23 mouse cellular contexts compared by ENCODE assay signal in the genomic region with DNA sequence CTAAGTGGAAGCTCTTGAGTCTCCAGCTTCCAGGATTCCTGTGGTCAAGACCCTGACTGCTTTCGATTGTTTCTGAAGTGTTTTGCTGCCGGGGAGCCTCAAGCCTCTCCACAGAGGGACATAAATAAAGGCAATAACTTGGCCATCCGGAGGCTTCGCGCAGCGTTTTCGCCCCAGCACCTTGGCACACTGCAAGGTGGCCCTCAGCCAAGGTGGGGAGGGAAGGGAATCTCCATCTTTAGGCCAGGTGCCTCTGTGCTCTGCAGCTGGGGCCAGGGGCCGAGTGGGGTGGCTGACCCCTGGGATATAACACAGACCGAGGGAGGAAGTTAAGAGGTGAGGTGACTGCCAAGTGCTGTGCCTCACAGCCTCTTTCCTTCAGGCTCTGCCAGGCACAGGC. TPM values are rescaled to one million over a fixed set of nuclear protein-coding genes. Genes with fewer than 3 reads are reported as not detected.
DNase-seq lines count a peak whose midpoint lies in the region; ATAC-seq lines count a peak whose summit lies in the region.
"Had no signal": no experiment of that assay in that cellular context is flagged by ENCODE, and none has a peak within 500 bp of the region (broad histone marks: within the 10 kb centered on the region; RNA-seq: fewer than 3 reads in every experiment).

No protein-coding gene starts in this region.

- H3K36me3 ChIP-seq in hindbrain, embryonic 16.5 days (ENCODE audit: control insufficient read depth, insufficient read depth, low read length), result no peaks in the 10 kb centered on the region
- H3K36me3 ChIP-seq in hindbrain, embryonic 10.5 days, result no peaks in the 10 kb centered on the region
- H3K36me3 ChIP-seq in limb, embryonic 10.5 days, result no peaks in the 10 kb centered on the region
- H3K36me3 ChIP-seq in neural tube, embryonic 14.5 days (ENCODE audit: control insufficient read depth, insufficient read depth, low read length), result no peaks in the 10 kb centered on the region
- H3K36me3 ChIP-seq: G1E; limb, embryonic 15.5 days; liver, embryonic 15.5 days; midbrain, embryonic 10.5 days had no signal

- peaks cover 16% of the 10 kb centered on the region for H3K4me1 ChIP-seq in hindbrain, embryonic 16.5 days (ENCODE audit: control insufficient read depth, insufficient read depth, low read depth, low read length)
- peaks cover 56% of the 10 kb centered on the region for H3K4me1 ChIP-seq in hindbrain, embryonic 10.5 days (replicated peaks)
- H3K4me1 ChIP-seq in limb, embryonic 10.5 days, result peaks cover 32% of the 10 kb centered on the region
- H3K4me1 ChIP-seq in neural tube, embryonic 14.5 days (ENCODE audit: control insufficient read depth, insufficient read depth, low read length), result peaks cover 21% of the 10 kb centered on the region
- H3K4me1 ChIP-seq: liver, embryonic 15.5 days had no signal

- H3K27ac ChIP-seq in hindbrain, embryonic 16.5 days (ENCODE audit: low read depth, low read length), result no peak overlapping the region
- H3K27ac ChIP-seq in hindbrain, embryonic 10.5 days, result no peak overlapping the region
- H3K27ac ChIP-seq in limb, embryonic 10.5 days, result peak overlapping the region; percentile 12; the same call in 1 of the 2 replicates
- H3K27ac ChIP-seq in neural tube, embryonic 14.5 days (ENCODE audit: low read depth, low read length), result no peak overlapping the region
- H3K27ac ChIP-seq: limb, embryonic 15.5 days; liver, embryonic 15.5 days; midbrain, embryonic 10.5 days; stomach, postnatal 0 days had no signal

- no peaks in the 10 kb centered on the region; the same call in 1 of the 2 replicates for H3K27me3 ChIP-seq in hindbrain, embryonic 16.5 days (replicated peaks; ENCODE audit: control insufficient read depth, insufficient read depth, low read length)
- H3K27me3 ChIP-seq in hindbrain, embryonic 10.5 days (ENCODE audit: insufficient read depth, poor library complexity, severe bottlenecking), result peaks cover 69% of the 10 kb centered on the region
- peaks cover 54% of the 10 kb centered on the region for H3K27me3 ChIP-seq in limb, embryonic 10.5 days (ENCODE audit: low read depth, poor library complexity, severe bottlenecking)
- no peaks in the 10 kb centered on the region for H3K27me3 ChIP-seq in neural tube, embryonic 14.5 days (ENCODE audit: control insufficient read depth, insufficient read depth, low read length)

- WGBS in hindbrain, embryonic 16.5 days, result 60% methylated on average over 9 of the region's 9 CpGs
- 78% methylated on average over 9 of the region's 9 CpGs for WGBS in hindbrain, embryonic 10.5 days
- 71% methylated on average over 9 of the region's 9 CpGs for WGBS in limb, embryonic 10.5 days
- 22% methylated on average over 9 of the region's 9 CpGs for WGBS in neural tube, embryonic 14.5 days

- H3K4me2 ChIP-seq in hindbrain, embryonic 16.5 days (ENCODE audit: low read length), result no peak overlapping the region
- H3K4me2 ChIP-seq in neural tube, embryonic 14.5 days (ENCODE audit: low read depth, low read length), result no peak overlapping the region
- H3K4me2 ChIP-seq: limb, embryonic 15.5 days; liver, embryonic 15.5 days had no signal

- no peaks in the 10 kb centered on the region for H3K9me3 ChIP-seq in hindbrain, embryonic 16.5 days (ENCODE audit: control insufficient read depth, low read length)
- H3K9me3 ChIP-seq in hindbrain, embryonic 10.5 days, result no peaks in the 10 kb centered on the region
- no peaks in the 10 kb centered on the region for H3K9me3 ChIP-seq in limb, embryonic 10.5 days (replicated peaks)
- H3K9me3 ChIP-seq in neural tube, embryonic 14.5 days (ENCODE audit: control insufficient read depth, low read length), result no peaks in the 10 kb centered on the region
- H3K9me3 ChIP-seq: G1E; limb, embryonic 15.5 days; liver, embryonic 15.5 days; midbrain, embryonic 10.5 days had no signal

- no peak overlapping the region for H3K4me3 ChIP-seq in hindbrain, embryonic 16.5 days (ENCODE audit: low read length)
- H3K4me3 ChIP-seq in hindbrain, embryonic 10.5 days, result no peak overlapping the region
- no peak overlapping the region for H3K4me3 ChIP-seq in limb, embryonic 10.5 days
- no peak overlapping the region for H3K4me3 ChIP-seq in neural tube, embryonic 14.5 days (ENCODE audit: low read depth, low read length)
- H3K4me3 ChIP-seq: limb, embryonic 15.5 days; liver, embryonic 15.5 days; midbrain, embryonic 10.5 days; myocyte had no signal

- ATAC-seq in hindbrain, embryonic 16.5 days, result no peak
- no peak for ATAC-seq in neural tube, embryonic 14.5 days (ENCODE audit: low read depth)
- ATAC-seq: intestine, postnatal 0 days; lung, postnatal 0 days; midbrain, embryonic 16.5 days; Patski had no signal

- peak overlapping the region; percentile 18 for H3K9ac ChIP-seq in hindbrain, embryonic 16.5 days (ENCODE audit: low read depth, low read length)
- 0 out of 2 replicates have a peak overlapping the region, but pooled peaks have one; percentile 16 for H3K9ac ChIP-seq in neural tube, embryonic 14.5 days (replicated peaks; ENCODE audit: low read depth, low read length)
- H3K9ac ChIP-seq: limb, embryonic 15.5 days; liver, embryonic 15.5 days had no signal

- peak; percentile 29 to 31 for DNase-seq in cerebellum, postnatal 36 days
- no peak for DNase-seq in cerebellum, adult 11 months
- no peak for DNase-seq in hindbrain, embryonic 10.5 days (ENCODE audit: low spot score)
- DNase-seq in limb, embryonic 10.5 days (ENCODE audit: low spot score), result no peak
- no peak for DNase-seq in T-cell, adult 2 months (ENCODE audit: low spot score)
- DNase-seq: adrenal gland, adult 2 months; B cell, adult 2 months; cerebellum, adult 11-12 months; embryo, embryonic 11 days; layer of hippocampus, adult 9-11 months; right cerebral cortex, postnatal 14 days had no signal

RNA-seq across cellular contexts. Expression of gene Nptx1, which starts 15.6 kb away (rescaled TPM):
- polyA plus RNA-seq in hindbrain, embryonic 16.5 days (2015; fragmentation: Nextera tagmentation; extraction: Ambion mirVana), result 15.6 and 22.4 TPM in 2 replicates
- 3.2 and 9.7 TPM in 2 replicates for polyA plus RNA-seq in hindbrain, embryonic 10.5 days (2016; fragmentation: Nextera tagmentation; extraction: Ambion mirVana)
- polyA plus RNA-seq in limb, embryonic 10.5 days (2016; fragmentation: Nextera tagmentation; extraction: Ambion mirVana), result 0.25 and 0.36 TPM in 2 replicates
- polyA plus RNA-seq in neural tube, embryonic 14.5 days (2014; fragmentation: Nextera tagmentation; extraction: Ambion mirVana), result 23.7 and 27.4 TPM in 2 replicates
- polyA plus RNA-seq: G1E; liver, embryonic 15.5 days had no signal

RNA-seq across cellular contexts. Expression of gene Rptor, which starts 39.5 kb away (rescaled TPM):
- 8.5 and 10.1 TPM in 2 replicates for polyA plus RNA-seq in hindbrain, embryonic 16.5 days (2015; fragmentation: Nextera tagmentation; extraction: Ambion mirVana)
- polyA plus RNA-seq in hindbrain, embryonic 10.5 days (2016; fragmentation: Nextera tagmentation; extraction: Ambion mirVana), result 11.8 and 12.4 TPM in 2 replicates
- 17.4 and 17.9 TPM in 2 replicates for polyA plus RNA-seq in limb, embryonic 10.5 days (2016; fragmentation: Nextera tagmentation; extraction: Ambion mirVana)
- 12.1 and 13.4 TPM in 2 replicates for polyA plus RNA-seq in neural tube, embryonic 14.5 days (2014; fragmentation: Nextera tagmentation; extraction: Ambion mirVana)

Comparison
In these comparisons a context has a peak if more than half of its experiments do, and no peak if none do; other contexts are left out.
1. DNase-seq: peak in cerebellum, postnatal 36 days (2 of 2); none in cerebellum, adult 11 months (single experiment), hindbrain, embryonic 10.5 days (single experiment), limb, embryonic 10.5 days (single experiment) and T-cell, adult 2 months (single experiment).